Mouse (Mus musculus) left cerebral cortex, postnatal 36 days (tissue): ENCODE data around the gene Gm14409. TPM values are rescaled to one million over a fixed set of nuclear protein-coding genes. Genes with fewer than 3 reads are reported as not detected.
"Not testable (repeated sequence)": the region's sequence is repeated elsewhere in the genome, so short reads cannot be mapped to it uniquely, and the experiment has no call there.

Source experiments
- DNase-seq, 2 experiments: peaks; one replicate each; pipeline ENCODE4 v3.0.0; 2021 to 2022; ENCODE audit warnings: low spot score in 2 of 2, mixed read lengths in 1 of 2
- intact Hi-C: fragments of 180-260 bp; cut with DNase I; formaldehyde crosslinking; loops from one replicate; pipeline ENCODE4 v1.15.1; 2025
- total RNA-seq, 2 experiments: library from RNA; stranded (reverse); gene quantifications; 2 replicates each; pipeline ENCODE4 v1.2.3; 2021

Gene Gm14409
- total RNA-seq: 1 to 10 TPM; 1.6 to 2.3 TPM

DNA sequence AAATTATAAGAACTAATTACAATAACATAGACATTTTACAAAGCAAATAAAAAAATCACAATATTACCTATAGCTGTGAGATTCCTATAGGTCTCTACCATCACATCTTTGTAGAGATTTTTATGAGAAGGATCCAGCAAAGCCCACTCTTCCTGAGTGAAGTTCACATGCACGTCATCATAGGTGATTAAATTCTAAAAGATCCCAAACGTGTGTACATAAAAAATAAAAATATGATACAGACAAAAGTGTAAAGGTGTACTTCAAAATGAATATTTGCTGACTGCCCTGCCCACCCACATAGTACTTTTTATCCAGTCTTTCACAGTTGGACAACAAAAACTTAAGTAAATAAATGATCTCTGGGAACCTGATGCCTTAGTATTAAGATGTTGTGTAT lies at the start of gene Gm14409:
TSS of gene Gm14409 (minus strand) at position 101 of the 400 bp plus-strand sequence.
- intact Hi-C loops, DNase-seq: not testable (repeated sequence)

DNA sequence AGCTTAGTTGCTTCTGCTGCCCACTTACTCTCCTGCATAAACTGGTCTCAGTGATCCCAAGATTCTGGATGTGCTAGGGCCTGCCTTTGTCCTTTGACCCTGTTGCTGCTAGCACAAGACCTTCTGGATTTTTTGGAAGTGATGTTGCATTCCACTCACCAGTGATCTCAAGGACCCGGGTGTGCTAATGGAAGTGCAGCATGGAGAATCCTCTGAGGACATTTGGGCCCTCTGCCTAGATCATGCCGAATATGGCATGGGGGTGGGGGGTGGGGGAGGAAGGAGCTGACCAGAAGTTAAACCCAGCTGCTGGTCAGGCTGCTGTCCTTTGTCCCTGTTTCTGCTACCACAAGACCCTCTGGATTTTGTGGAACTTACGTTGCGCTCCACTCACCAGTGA lies 42.8 kb upstream of the Gm14409 start:
- DNase-seq, intact Hi-C loops: not testable (repeated sequence)

DNA sequence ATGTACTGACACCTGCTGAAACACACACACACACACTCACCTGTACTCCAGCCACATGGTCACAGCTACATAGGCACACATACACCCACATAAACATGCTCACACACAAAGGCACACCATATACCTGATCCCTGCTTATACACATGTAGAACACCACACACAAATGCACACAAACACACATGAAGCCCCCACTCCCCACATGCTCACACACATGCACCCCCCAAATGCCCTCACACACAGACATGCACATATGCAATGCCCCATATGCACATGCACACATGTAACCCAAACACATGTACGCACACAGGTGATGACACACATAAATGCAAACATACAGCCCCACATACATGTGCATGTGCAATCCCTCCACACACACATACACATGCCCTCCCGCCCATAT lies 38.1 kb upstream of the Gm14409 start:
- intact Hi-C loops, DNase-seq: not testable (repeated sequence)

DNA sequence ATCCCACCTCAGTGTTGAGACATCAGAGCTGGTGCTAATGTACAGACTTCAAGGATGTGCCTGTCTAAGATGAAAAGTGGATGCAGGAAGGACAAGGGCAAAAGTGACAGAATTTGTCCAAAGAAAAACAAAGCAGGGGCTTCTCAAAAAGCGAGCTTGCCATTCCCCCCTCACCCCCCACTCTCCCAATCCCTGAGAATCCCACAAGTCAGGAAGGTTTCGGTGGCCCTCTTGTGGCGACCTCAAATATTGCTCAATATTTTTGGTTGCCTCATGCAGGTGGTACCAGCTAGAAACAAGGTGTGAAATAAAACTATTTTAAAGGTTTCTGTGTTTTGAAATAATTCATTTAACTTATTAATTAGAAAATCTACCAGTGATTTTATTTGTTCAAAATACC lies 16.9 kb upstream of the Gm14409 start:
- intact Hi-C loops, DNase-seq: not testable (repeated sequence)

DNA sequence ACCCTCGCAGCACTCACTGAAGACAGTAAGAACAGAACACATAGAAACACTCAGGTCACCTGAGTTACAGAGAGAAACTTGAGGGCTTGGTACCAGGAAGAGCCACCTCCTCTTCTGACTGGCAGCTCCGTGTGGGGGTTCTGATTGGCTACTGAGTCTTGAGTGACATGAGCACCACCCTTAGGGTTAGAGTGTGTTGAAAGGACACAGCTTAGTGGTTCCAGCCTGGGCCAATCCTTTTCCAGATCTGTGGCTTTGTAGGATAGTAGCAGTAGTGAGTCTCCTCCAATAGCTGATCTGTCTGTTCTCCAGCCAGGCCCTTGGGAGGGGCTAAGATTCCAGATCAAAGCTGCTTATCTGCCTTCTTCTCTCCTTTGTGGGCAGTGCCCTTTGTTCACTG lies 10.9 kb upstream of the Gm14409 start:
- intact Hi-C loops: not testable (repeated sequence)

DNA sequence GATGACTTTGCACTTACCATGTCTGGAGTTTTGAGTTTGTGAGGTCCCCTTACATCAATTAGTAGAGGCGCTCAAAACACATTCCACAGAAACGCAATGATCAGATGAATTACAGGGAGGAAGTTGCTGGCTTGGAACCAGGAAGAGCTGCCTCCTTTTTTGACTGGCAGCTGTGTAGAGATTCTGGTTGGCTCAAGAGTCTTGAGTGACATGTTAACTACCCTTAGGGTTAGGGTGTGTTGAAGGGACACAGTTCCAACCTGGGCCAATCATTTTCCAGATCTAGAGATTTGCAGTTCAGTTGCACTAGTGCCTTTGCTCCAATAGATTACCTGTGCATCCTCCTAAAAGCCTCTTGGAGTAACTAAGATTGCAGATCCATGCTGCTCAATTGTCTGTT lies 5.4 kb upstream of the Gm14409 start:
- DNase-seq, intact Hi-C loops: not testable (repeated sequence)

More for the DNA sequence above, 10.9 kb upstream of the Gm14409 start:
- not testable (repeated sequence) for DNase-seq

DNA sequence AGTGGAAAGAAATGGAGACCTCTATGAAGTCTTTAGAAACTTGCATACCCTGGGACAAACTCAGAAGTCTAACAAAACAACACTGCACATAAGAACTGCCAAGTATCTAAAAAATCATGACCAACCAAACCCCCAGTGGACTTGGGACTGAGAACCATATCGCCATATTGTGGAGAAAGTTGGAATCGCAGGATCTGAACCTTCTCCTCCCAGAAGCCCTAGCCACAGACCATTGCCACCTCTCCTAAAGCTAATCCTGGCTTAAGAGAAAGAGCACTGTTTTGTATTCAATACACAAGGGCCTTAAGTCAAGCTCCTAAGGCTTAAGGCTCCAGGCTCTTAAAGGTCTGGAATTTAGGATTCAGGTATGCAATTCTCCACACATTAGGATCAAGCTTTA lies 19.4 kb downstream of the Gm14409 start:
- not testable (repeated sequence) for DNase-seq
- intact Hi-C loops: loop anchor here (10.0 kb wide), 1 partner anchor 587 kb away; no protein-coding TSS in a partner anchor

DNA sequence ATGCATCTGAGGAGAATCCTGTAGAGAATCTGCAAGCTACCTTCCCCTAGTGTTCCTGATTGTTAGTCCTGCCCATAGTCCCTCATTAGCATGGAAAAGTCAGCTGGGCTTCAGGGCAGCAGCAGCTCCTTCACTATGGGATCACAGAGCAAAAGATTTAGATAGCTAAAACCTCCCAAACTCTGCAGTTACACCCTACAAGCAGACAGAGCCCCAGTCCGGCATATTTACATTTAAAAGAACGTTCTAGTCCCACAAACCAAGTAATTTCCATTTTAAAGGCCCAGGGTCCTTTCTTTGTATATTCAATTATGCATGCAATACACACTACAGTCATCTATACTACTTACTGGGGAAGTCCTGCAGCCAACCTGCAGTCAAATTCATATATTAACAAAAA lies 36.4 kb downstream of the Gm14409 start:
- intact Hi-C loops, DNase-seq: not testable (repeated sequence)

Other genes starting within 250 kb of the Gm14409 start
- gene Gm14401, start 192.7 kb downstream of the Gm14409 start, total RNA-seq: under 1 TPM; 0.66 to 0.94 TPM
- 10 to 100 TPM; 47.9 to 63.9 TPM for gene Gm14410, start 60.6 kb downstream of the Gm14409 start, total RNA-seq
- 1 to 10 TPM; 4.3 to 5.5 TPM for gene Gm14412, start 57.3 kb upstream of the Gm14409 start, total RNA-seq
- gene Gm14418, start 131.3 kb upstream of the Gm14409 start, total RNA-seq: 10 to 100 TPM; 30.7 to 33.8 TPM
- 10 to 100 TPM; 23.4 to 28.9 TPM for gene Zfp970, start 197.7 kb upstream of the Gm14409 start, total RNA-seq
- 10 to 100 TPM; 26.5 to 29.2 TPM for gene Gm14403, start 231.2 kb upstream of the Gm14409 start, total RNA-seq